Mouse (Mus musculus): ENCODE data around the gene Alx3. TPM values are rescaled to one million over a fixed set of nuclear protein-coding genes. Genes with fewer than 3 reads are reported as not detected.
A peak's percentile ranks its signal among the peaks of the same experiment; 100 is the strongest.

Gene Alx3
- total and polyA plus RNA-seq, 3 experiments = not detected

GRCm38 (mm10) chr3:107622537-107622936, 27.7 kb downstream of the Alx3 start:
- intact Hi-C loops (cut with DNase I) = no loop called here
- H3K4me1 ChIP-seq (ENCODE audit: control insufficient read depth, insufficient read depth, low read length) = no peaks in the 10 kb centered on the region
- no peak overlapping the region for H3K9ac ChIP-seq (ENCODE audit: low read depth, low read length)
- TF ChIP-seq EP300 (IDR thresholded peaks at IDR 0.05; ENCODE audit: insufficient read depth, low read depth, low read length) = no peak
- TF ChIP-seq CTCF (IDR thresholded peaks at IDR 0.05) = no peak
- TF ChIP-seq POLR2A (IDR thresholded peaks at IDR 0.05; ENCODE audit: insufficient read depth, low read depth, low read length) = no peak
- DNase-seq = peak in 1 of 2 experiments; percentile 9
- no peaks in the 10 kb centered on the region for H3K79me2 ChIP-seq (replicated peaks; ENCODE audit: control insufficient read depth, insufficient read depth, low read length)
- H3K27me3 ChIP-seq (ENCODE audit: control insufficient read depth, insufficient read depth, low read length) = no peaks in the 10 kb centered on the region
- H3K4me3 ChIP-seq = no peak overlapping the region
- no peak overlapping the region for H3K27ac ChIP-seq
- H3K36me3 ChIP-seq (ENCODE audit: control insufficient read depth, insufficient read depth, low read length) = 0 out of 2 replicates have a peak, but pooled peaks cover 2% of the 10 kb centered on the region
- 92% methylated on average over 7 of the region's 7 CpGs for WGBS

GRCm38 (mm10) chr3:107624424-107624823, 29.6 kb downstream of the Alx3 start:
- Histone ChIP-seq H3K4me1 (ENCODE audit: control insufficient read depth, insufficient read depth, low read length) (no peaks in the 10 kb centered on the region), H3K27me3 (ENCODE audit: control insufficient read depth, insufficient read depth, low read length) (no peaks in the 10 kb centered on the region), H3K79me2 (replicated peaks; ENCODE audit: control insufficient read depth, insufficient read depth, low read length) (no peaks in the 10 kb centered on the region), H3K4me3 (no peak overlapping the region), H3K36me3 (ENCODE audit: control insufficient read depth, insufficient read depth, low read length) (0 out of 2 replicates have a peak, but pooled peaks cover 2% of the 10 kb centered on the region), H3K27ac (no peak overlapping the region), H3K9ac (ENCODE audit: low read depth, low read length) (no peak overlapping the region)
- TF ChIP-seq CTCF (IDR thresholded peaks at IDR 0.05) (no peak), POLR2A (IDR thresholded peaks at IDR 0.05; ENCODE audit: insufficient read depth, low read depth, low read length) (no peak), EP300 (IDR thresholded peaks at IDR 0.05; ENCODE audit: insufficient read depth, low read depth, low read length) (no peak)
- WGBS = 93% methylated on average over 8 of the region's 8 CpGs
- intact Hi-C loops (cut with DNase I) = no loop called here
- DNase-seq = no peak

GRCm38 (mm10) chr3:107625536-107625935, 30.7 kb downstream of the Alx3 start:
- H3K27me3 ChIP-seq (ENCODE audit: control insufficient read depth, insufficient read depth, low read length) = no peaks in the 10 kb centered on the region
- no peak overlapping the region for H3K4me3 ChIP-seq
- no peaks in the 10 kb centered on the region for H3K79me2 ChIP-seq (replicated peaks; ENCODE audit: control insufficient read depth, insufficient read depth, low read length)
- 94% methylated on average over 8 of the region's 8 CpGs for WGBS
- intact Hi-C loops (cut with DNase I) = no loop called here
- H3K9ac ChIP-seq (ENCODE audit: low read depth, low read length) = no peak overlapping the region
- peaks cover 2% of the 10 kb centered on the region; the same call in 1 of the 2 replicates for H3K4me1 ChIP-seq (ENCODE audit: control insufficient read depth, insufficient read depth, low read length)
- no peak for DNase-seq
- no peak overlapping the region for H3K27ac ChIP-seq
- TF ChIP-seq POLR2A (IDR thresholded peaks at IDR 0.05; ENCODE audit: insufficient read depth, low read depth, low read length) (no peak), EP300 (IDR thresholded peaks at IDR 0.05; ENCODE audit: insufficient read depth, low read depth, low read length) (no peak), CTCF (IDR thresholded peaks at IDR 0.05) (no peak)
- H3K36me3 ChIP-seq (ENCODE audit: control insufficient read depth, insufficient read depth, low read length) = 0 out of 2 replicates have a peak, but pooled peaks cover 2% of the 10 kb centered on the region

- DNase-seq = no peak
- intact Hi-C loops (cut with DNase I) = no loop called here
- 94% methylated on average over 8 of the region's 8 CpGs for WGBS
- Histone ChIP-seq H3K4me1 (ENCODE audit: control insufficient read depth, insufficient read depth, low read length) (peaks cover 3% of the 10 kb centered on the region; the same call in 1 of the 2 replicates), H3K9ac (ENCODE audit: low read depth, low read length) (no peak overlapping the region), H3K4me3 (no peak overlapping the region), H3K27me3 (ENCODE audit: control insufficient read depth, insufficient read depth, low read length) (no peaks in the 10 kb centered on the region), H3K36me3 (ENCODE audit: control insufficient read depth, insufficient read depth, low read length) (0 out of 2 replicates have a peak, but pooled peaks cover 2% of the 10 kb centered on the region), H3K27ac (no peak overlapping the region), H3K79me2 (replicated peaks; ENCODE audit: control insufficient read depth, insufficient read depth, low read length) (no peaks in the 10 kb centered on the region)
- TF ChIP-seq CTCF (IDR thresholded peaks at IDR 0.05) (no peak), EP300 (IDR thresholded peaks at IDR 0.05; ENCODE audit: insufficient read depth, low read depth, low read length) (no peak), POLR2A (IDR thresholded peaks at IDR 0.05; ENCODE audit: insufficient read depth, low read depth, low read length) (no peak)
Observed at GRCm38 (mm10) chr3:107626751-107627150, 31.9 kb downstream of the Alx3 start.

- WGBS = 94% methylated on average over 7 of the region's 7 CpGs
- H3K79me2 ChIP-seq (replicated peaks; ENCODE audit: control insufficient read depth, insufficient read depth, low read length) = no peaks in the 10 kb centered on the region
- DNase-seq = no peak
- no peak overlapping the region for H3K9ac ChIP-seq (ENCODE audit: low read depth, low read length)
- intact Hi-C loops (cut with DNase I) = no loop called here
- no peak for TF ChIP-seq CTCF (IDR thresholded peaks at IDR 0.05)
- no peak for TF ChIP-seq EP300 (IDR thresholded peaks at IDR 0.05; ENCODE audit: insufficient read depth, low read depth, low read length)
- TF ChIP-seq POLR2A (IDR thresholded peaks at IDR 0.05; ENCODE audit: insufficient read depth, low read depth, low read length) = no peak
- peaks cover 4% of the 10 kb centered on the region; the same call in 1 of the 2 replicates for H3K36me3 ChIP-seq (ENCODE audit: control insufficient read depth, insufficient read depth, low read length)
- no peak overlapping the region for H3K27ac ChIP-seq
- H3K27me3 ChIP-seq (ENCODE audit: control insufficient read depth, insufficient read depth, low read length) = no peaks in the 10 kb centered on the region
- no peak overlapping the region for H3K4me3 ChIP-seq
- H3K4me1 ChIP-seq (ENCODE audit: control insufficient read depth, insufficient read depth, low read length) = peaks cover 5% of the 10 kb centered on the region
Observed at GRCm38 (mm10) chr3:107627641-107628040, 32.8 kb downstream of the Alx3 start.

GRCm38 (mm10) chr3:107628551-107628950, 33.7 kb downstream of the Alx3 start:
- Histone ChIP-seq H3K79me2 (replicated peaks; ENCODE audit: control insufficient read depth, insufficient read depth, low read length) (no peaks in the 10 kb centered on the region), H3K9ac (ENCODE audit: low read depth, low read length) (no peak overlapping the region), H3K4me3 (no peak overlapping the region), H3K4me1 (ENCODE audit: control insufficient read depth, insufficient read depth, low read length) (peaks cover 5% of the 10 kb centered on the region), H3K27ac (no peak overlapping the region), H3K27me3 (ENCODE audit: control insufficient read depth, insufficient read depth, low read length) (no peaks in the 10 kb centered on the region), H3K36me3 (ENCODE audit: control insufficient read depth, insufficient read depth, low read length) (peaks cover 4% of the 10 kb centered on the region; the same call in 1 of the 2 replicates)
- WGBS = 96% methylated on average over 2 of the region's 2 CpGs
- no peak for TF ChIP-seq EP300 (IDR thresholded peaks at IDR 0.05; ENCODE audit: insufficient read depth, low read depth, low read length)
- no peak for TF ChIP-seq POLR2A (IDR thresholded peaks at IDR 0.05; ENCODE audit: insufficient read depth, low read depth, low read length)
- TF ChIP-seq CTCF (IDR thresholded peaks at IDR 0.05) = no peak
- no peak for DNase-seq
- intact Hi-C loops (cut with DNase I) = no loop called here

Measured in heart, adult 2 months (tissue).